Mouse (Mus musculus): Measurements from ENCODE around the gene Tkt. TPM values are rescaled to one million over a fixed set of nuclear protein-coding genes. Genes with fewer than 3 reads are reported as not detected.

The Tkt gene
- polyA plus RNA-seq, 1 experiment from 2014 or later, result 117 TPM

DNA sequence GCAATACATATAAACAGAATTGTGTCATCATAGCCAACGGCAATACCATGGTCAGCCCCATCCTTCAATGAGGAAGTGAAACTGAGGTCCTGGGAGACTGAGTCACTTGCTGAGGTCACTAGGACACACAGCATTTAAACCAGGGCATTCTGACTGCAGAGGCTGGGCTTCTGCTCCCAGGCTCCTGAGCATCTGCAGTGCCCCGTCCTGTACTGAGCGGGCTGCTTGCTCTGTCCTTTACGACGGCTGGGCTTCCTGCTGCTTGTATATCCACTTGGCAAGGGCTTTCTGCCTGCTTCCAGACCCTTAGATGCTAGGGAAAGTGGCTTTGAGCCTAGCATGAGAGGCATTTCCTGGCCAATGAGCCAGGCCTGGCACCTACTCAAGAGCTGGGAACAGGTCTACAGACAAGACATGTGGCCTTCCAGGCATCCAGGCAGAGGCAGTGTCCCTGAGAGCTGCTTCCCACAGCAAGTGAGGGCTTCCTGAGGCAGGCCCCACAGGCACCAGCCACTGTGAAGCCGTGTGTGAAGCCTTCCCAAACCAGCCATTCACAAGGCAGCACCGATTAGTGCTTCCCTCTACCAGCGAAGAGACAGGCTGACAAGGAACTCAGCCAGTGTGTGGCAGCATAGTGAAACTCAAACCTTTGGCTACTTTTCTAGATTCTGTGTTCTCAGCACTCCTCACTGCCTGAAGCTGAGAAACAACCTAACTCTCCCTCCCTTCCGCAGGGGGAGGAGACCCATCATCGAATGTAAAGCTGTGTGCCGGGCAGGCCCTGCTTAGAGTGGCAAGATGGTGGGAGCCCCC lies 45.3 kb downstream of the Tkt start:
- peak overlapping the region; percentile 30; the same call in 1 of the 2 replicates for H3K27ac ChIP-seq (replicated peaks; ENCODE audit: low read depth, low read length)
- H3K4me1 ChIP-seq (ENCODE audit: control insufficient read depth, insufficient read depth, low read length), result peaks cover 10% of the 10 kb centered on the region
- peak overlapping the region; percentile 27; the same call in 1 of the 2 replicates for H3K9ac ChIP-seq (ENCODE audit: low read length)
- H3K36me3 ChIP-seq (ENCODE audit: control insufficient read depth, insufficient read depth, low read length), result peaks cover 4% of the 10 kb centered on the region; the same call in 1 of the 2 replicates
- no peaks in the 10 kb centered on the region for H3K9me3 ChIP-seq (ENCODE audit: control insufficient read depth, low read length)
- ATAC-seq (ENCODE audit: insufficient number of reproducible peaks, low FRiP score, low TSS enrichment, low read depth) (no peak), DNase-seq (ENCODE audit: low spot score) (no peak)
- no peak overlapping the region for H3K4me2 ChIP-seq (ENCODE audit: low read depth, severe bottlenecking)
- 47% methylated on average over 11 of the region's 11 CpGs for WGBS
- H3K4me3 ChIP-seq (ENCODE audit: low read depth, low read length), result no peak overlapping the region
- H3K27me3 ChIP-seq (ENCODE audit: control insufficient read depth, insufficient read depth, low read length), result no peaks in the 10 kb centered on the region

DNA sequence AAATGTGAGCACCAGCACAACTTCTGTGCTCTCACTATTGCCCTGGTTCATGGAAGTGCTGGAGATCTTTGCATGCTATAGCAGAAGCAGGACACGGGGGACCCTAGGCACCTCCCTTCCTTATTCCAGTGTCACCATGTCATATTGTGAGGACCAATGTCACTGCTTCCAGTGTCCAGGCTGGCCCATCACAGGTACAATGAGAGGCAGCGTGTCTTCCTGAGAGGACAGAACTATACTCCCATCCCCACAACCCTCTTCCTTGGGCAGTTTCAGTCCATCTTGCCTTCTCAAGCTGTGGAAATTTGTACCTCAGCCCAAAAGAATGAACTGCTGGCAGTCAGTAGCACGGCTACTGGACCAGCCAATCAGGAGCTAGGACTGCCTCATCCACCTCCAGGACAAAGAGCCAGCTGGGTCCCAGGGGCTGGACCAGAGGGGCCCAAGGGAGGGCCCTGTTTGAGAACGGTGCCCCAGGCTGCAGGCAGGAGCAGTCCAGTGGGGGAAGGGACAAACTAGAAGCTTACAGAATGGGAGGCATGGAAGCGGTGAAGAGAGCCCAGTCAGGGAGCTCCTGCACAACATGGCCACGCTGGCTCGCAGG lies 46.0 kb downstream of the Tkt start:
- peak; percentile 48 for DNase-seq (ENCODE audit: low spot score)
- H3K27me3 ChIP-seq (ENCODE audit: control insufficient read depth, insufficient read depth, low read length), result no peaks in the 10 kb centered on the region
- no peak overlapping the region for H3K4me2 ChIP-seq (ENCODE audit: low read depth, severe bottlenecking)
- H3K4me1 ChIP-seq (ENCODE audit: control insufficient read depth, insufficient read depth, low read length), result peaks cover 10% of the 10 kb centered on the region
- 57% methylated on average over 7 of the region's 7 CpGs for WGBS
- no peaks in the 10 kb centered on the region for H3K9me3 ChIP-seq (ENCODE audit: control insufficient read depth, low read length)
- peak overlapping the region; percentile 33; the same call in 1 of the 2 replicates for H3K27ac ChIP-seq (replicated peaks; ENCODE audit: low read depth, low read length)
- H3K4me3 ChIP-seq (ENCODE audit: low read depth, low read length), result no peak overlapping the region
- peak overlapping the region; percentile 12; the same call in 1 of the 2 replicates for H3K9ac ChIP-seq (ENCODE audit: low read length)
- H3K36me3 ChIP-seq (ENCODE audit: control insufficient read depth, insufficient read depth, low read length), result peaks cover 4% of the 10 kb centered on the region; the same call in 1 of the 2 replicates
- 0 out of 2 replicates have a peak, but pooled peaks have one; percentile 53 for ATAC-seq (ENCODE audit: insufficient number of reproducible peaks, low FRiP score, low TSS enrichment, low read depth)

DNA sequence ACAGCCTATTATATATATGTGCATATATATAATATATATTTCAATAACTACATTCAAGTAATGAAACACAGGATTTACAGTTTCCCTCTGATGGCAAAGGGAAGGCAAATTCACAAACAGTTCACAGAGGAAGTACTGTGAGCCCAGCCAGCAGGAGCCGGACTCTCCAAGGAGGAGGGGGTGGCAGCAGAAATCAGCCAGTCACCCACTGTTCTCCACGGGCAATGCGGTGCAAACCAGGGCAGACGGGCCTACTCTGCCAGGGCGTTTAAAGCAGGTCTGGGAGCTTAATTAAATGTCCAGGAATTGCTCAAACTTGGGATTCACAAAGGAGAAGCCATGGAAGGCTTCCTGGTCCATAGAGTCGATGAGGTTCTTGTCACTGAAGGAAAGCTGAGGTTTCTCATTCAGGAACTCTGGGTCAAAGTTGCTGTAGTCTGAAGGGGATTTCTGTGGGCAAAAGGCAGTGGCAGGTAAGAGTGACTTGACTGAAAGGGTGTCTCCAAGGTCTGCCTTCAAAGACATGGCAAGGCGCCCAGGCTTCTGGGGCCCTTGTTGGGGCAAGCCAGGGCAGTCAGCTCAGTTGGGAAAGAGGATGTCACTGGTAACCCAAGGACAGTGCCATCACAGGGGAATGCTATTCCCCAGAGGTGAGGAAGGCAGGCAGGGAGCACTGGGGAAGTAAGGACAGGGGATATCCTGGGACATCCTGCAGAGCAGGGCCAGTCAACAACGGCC lies 47.6 kb downstream of the Tkt start:
- H3K9ac ChIP-seq (ENCODE audit: low read length), result no peak overlapping the region
- H3K36me3 ChIP-seq (ENCODE audit: control insufficient read depth, insufficient read depth, low read length), result peaks cover 4% of the 10 kb centered on the region; the same call in 1 of the 2 replicates
- peaks cover 10% of the 10 kb centered on the region for H3K4me1 ChIP-seq (ENCODE audit: control insufficient read depth, insufficient read depth, low read length)
- ATAC-seq (ENCODE audit: insufficient number of reproducible peaks, low FRiP score, low TSS enrichment, low read depth) (no peak), DNase-seq (ENCODE audit: low spot score) (no peak)
- H3K4me3 ChIP-seq (ENCODE audit: low read depth, low read length), result no peak overlapping the region
- WGBS, result 87% methylated on average over 8 of the region's 8 CpGs
- H3K9me3 ChIP-seq (ENCODE audit: control insufficient read depth, low read length), result no peaks in the 10 kb centered on the region
- no peak overlapping the region for H3K4me2 ChIP-seq (ENCODE audit: low read depth, severe bottlenecking)
- H3K27me3 ChIP-seq (ENCODE audit: control insufficient read depth, insufficient read depth, low read length), result no peaks in the 10 kb centered on the region
- no peak overlapping the region for H3K27ac ChIP-seq (replicated peaks; ENCODE audit: low read depth, low read length)

DNA sequence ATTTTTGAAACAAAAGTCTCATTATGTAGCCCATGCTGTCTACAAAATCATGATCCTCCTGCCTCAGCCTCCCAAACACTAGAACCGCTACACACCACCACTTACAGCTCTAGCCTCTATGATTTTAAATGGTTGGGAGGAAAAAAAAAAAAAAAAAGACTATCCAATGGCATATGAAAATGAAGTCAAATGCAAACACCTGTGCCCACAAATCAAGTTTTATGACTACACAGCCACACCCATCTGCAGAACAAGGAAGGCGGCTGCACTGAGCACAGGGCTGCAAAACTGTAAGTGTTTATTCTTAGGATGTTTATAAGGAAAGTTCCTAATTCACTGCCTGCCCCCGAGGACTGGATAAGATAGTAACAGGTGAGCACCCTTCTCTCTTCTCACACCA lies 48.2 kb downstream of the Tkt start:
- ATAC-seq (ENCODE audit: insufficient number of reproducible peaks, low FRiP score, low TSS enrichment, low read depth), result no peak
- 81% methylated on average over 3 of the region's 3 CpGs for WGBS
- peaks cover 6% of the 10 kb centered on the region; the same call in 1 of the 2 replicates for H3K36me3 ChIP-seq (ENCODE audit: control insufficient read depth, insufficient read depth, low read length)

DNA sequence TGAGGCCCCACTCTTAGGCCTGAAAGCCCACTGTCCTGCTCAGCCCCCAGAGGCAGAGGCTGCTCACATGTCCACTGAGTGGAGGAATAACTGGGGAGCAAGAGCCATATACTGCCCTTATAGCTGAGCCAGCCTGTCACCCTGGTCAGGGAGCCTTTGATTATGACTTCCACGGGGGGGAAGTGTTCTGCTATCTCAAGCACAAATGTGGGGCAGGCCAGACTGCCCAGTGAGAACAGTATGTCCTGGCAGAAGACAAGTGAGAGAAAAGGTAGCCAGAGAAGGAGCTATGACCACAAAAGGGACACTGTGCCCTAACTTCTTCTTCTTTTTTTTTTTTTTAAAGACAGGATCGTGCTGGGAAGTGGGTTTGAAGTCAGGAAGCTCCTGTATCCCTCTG lies 49.0 kb downstream of the Tkt start:
- Histone ChIP-seq H3K9ac (ENCODE audit: low read length) (no peak overlapping the region), H3K4me1 (ENCODE audit: control insufficient read depth, insufficient read depth, low read length) (peaks cover 10% of the 10 kb centered on the region), H3K27ac (replicated peaks; ENCODE audit: low read depth, low read length) (no peak overlapping the region), H3K36me3 (ENCODE audit: control insufficient read depth, insufficient read depth, low read length) (peaks cover 6% of the 10 kb centered on the region; the same call in 1 of the 2 replicates), H3K27me3 (ENCODE audit: control insufficient read depth, insufficient read depth, low read length) (no peaks in the 10 kb centered on the region), H3K4me3 (ENCODE audit: low read depth, low read length) (no peak overlapping the region), H3K4me2 (ENCODE audit: low read depth, severe bottlenecking) (no peak overlapping the region), H3K9me3 (ENCODE audit: control insufficient read depth, low read length) (no peaks in the 10 kb centered on the region)
- whole genome bisulfite sequencing, result 85% methylated on average over 2 of the region's 2 CpGs
- ATAC-seq (ENCODE audit: insufficient number of reproducible peaks, low FRiP score, low TSS enrichment, low read depth) (no peak), DNase-seq (ENCODE audit: low spot score) (no peak)

More for the DNA sequence above, 48.2 kb downstream of the Tkt start:
- Histone ChIP-seq H3K9ac (ENCODE audit: low read length) (no peak overlapping the region), H3K27ac (replicated peaks; ENCODE audit: low read depth, low read length) (no peak overlapping the region), H3K4me2 (ENCODE audit: low read depth, severe bottlenecking) (no peak overlapping the region), H3K27me3 (ENCODE audit: control insufficient read depth, insufficient read depth, low read length) (no peaks in the 10 kb centered on the region), H3K4me1 (ENCODE audit: control insufficient read depth, insufficient read depth, low read length) (peaks cover 10% of the 10 kb centered on the region), H3K4me3 (ENCODE audit: low read depth, low read length) (no peak overlapping the region), H3K9me3 (ENCODE audit: control insufficient read depth, low read length) (no peaks in the 10 kb centered on the region)
- no peak for DNase-seq (ENCODE audit: low spot score)

DNA sequence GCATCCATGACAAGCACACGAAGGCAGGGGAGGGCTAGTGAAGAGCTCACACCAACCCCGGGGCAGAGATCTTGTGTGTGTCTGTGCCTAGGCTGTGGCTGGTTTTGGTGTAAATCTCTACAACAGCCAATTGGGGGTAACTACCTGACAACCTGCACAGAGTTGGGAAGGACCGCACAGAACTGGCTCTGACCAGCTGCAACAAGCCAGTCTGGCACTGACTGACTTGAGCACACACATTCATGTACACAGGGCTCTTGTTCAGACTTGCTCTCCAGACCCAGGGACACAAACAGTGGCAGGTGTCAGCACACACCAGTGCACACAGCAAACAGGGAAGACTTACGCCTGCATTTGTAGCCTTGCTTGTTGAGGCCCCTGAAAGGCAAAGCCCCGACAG lies 58.7 kb downstream of the Tkt start:
- 93% methylated on average over 5 of the region's 5 CpGs for WGBS
- Histone ChIP-seq H3K4me3 (ENCODE audit: low read depth, low read length) (no peak overlapping the region), H3K4me1 (ENCODE audit: control insufficient read depth, insufficient read depth, low read length) (0 out of 2 replicates have a peak, but pooled peaks cover 3% of the 10 kb centered on the region), H3K36me3 (ENCODE audit: control insufficient read depth, insufficient read depth, low read length) (0 out of 2 replicates have a peak, but pooled peaks cover 2% of the 10 kb centered on the region), H3K9me3 (ENCODE audit: control insufficient read depth, low read length) (no peaks in the 10 kb centered on the region), H3K9ac (ENCODE audit: low read length) (no peak overlapping the region), H3K27me3 (ENCODE audit: control insufficient read depth, insufficient read depth, low read length) (no peaks in the 10 kb centered on the region), H3K27ac (replicated peaks; ENCODE audit: low read depth, low read length) (no peak overlapping the region), H3K4me2 (ENCODE audit: low read depth, severe bottlenecking) (no peak overlapping the region)
- no peak for ATAC-seq (ENCODE audit: insufficient number of reproducible peaks, low FRiP score, low TSS enrichment, low read depth)
- no peak for DNase-seq (ENCODE audit: low spot score)

DNA sequence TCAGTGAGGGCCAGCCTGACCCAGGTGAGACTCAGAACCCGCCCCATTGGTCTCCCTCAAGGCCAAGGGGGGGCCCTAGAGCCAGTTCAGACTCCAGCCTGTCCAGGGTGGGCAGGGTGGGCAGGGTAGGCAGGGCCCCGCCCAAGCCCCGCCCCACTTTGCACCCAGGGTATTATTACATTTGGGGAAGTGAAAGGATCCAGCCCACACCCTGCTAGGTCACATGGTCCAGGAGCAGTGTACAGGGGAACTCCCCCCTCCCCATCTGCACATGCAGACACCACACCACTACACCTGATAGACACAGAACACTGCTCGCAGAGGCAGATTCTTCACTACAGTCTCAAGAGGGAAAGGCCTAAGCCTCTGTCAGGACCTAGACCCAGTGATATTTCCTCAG lies 59.5 kb downstream of the Tkt start:
- no peak for ATAC-seq (ENCODE audit: insufficient number of reproducible peaks, low FRiP score, low TSS enrichment, low read depth)
- Histone ChIP-seq H3K4me2 (ENCODE audit: low read depth, severe bottlenecking) (no peak overlapping the region), H3K4me1 (ENCODE audit: control insufficient read depth, insufficient read depth, low read length) (peaks cover 3% of the 10 kb centered on the region; the same call in 1 of the 2 replicates), H3K36me3 (ENCODE audit: control insufficient read depth, insufficient read depth, low read length) (0 out of 2 replicates have a peak, but pooled peaks cover 2% of the 10 kb centered on the region), H3K27me3 (ENCODE audit: control insufficient read depth, insufficient read depth, low read length) (no peaks in the 10 kb centered on the region), H3K27ac (replicated peaks; ENCODE audit: low read depth, low read length) (no peak overlapping the region), H3K4me3 (ENCODE audit: low read depth, low read length) (no peak overlapping the region), H3K9ac (ENCODE audit: low read length) (no peak overlapping the region), H3K9me3 (ENCODE audit: control insufficient read depth, low read length) (no peaks in the 10 kb centered on the region)
- no peak for DNase-seq (ENCODE audit: low spot score)
- 77% methylated on average over 4 of the region's 4 CpGs for WGBS

DNA sequence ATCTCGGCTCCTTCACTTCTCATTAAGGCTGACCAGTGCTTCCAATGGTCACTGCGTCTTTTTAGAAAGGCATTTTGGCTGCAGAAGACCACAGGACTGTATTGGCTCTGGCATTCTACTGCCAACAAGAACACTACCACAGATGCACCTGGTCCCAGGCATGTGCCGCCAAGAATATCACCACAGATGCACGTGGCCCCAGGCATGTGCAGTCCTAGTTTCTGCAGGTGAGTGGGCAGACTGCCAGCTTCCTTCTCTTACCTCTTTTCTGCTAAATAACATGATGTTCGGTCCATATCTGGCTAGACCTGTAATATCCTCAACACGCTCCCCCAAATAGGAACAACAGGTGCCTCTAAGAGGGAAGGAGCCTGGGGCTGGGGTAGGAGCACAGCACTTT lies 60.0 kb downstream of the Tkt start:
- Histone ChIP-seq H3K4me1 (ENCODE audit: control insufficient read depth, insufficient read depth, low read length) (peaks cover 3% of the 10 kb centered on the region; the same call in 1 of the 2 replicates), H3K9me3 (ENCODE audit: control insufficient read depth, low read length) (no peaks in the 10 kb centered on the region), H3K27ac (replicated peaks; ENCODE audit: low read depth, low read length) (no peak overlapping the region), H3K9ac (ENCODE audit: low read length) (no peak overlapping the region), H3K4me3 (ENCODE audit: low read depth, low read length) (no peak overlapping the region), H3K36me3 (ENCODE audit: control insufficient read depth, insufficient read depth, low read length) (0 out of 2 replicates have a peak, but pooled peaks cover 2% of the 10 kb centered on the region), H3K4me2 (ENCODE audit: low read depth, severe bottlenecking) (no peak overlapping the region), H3K27me3 (ENCODE audit: control insufficient read depth, insufficient read depth, low read length) (no peaks in the 10 kb centered on the region)
- WGBS, result 89% methylated on average over 6 of the region's 6 CpGs
- no peak for DNase-seq (ENCODE audit: low spot score)
- ATAC-seq (ENCODE audit: insufficient number of reproducible peaks, low FRiP score, low TSS enrichment, low read depth), result no peak

Data from limb, embryonic 11.5 days (tissue).